Comparison of ENCODE assay signal across 25 mouse cellular contexts in genomic region chr8:30441821-30442220, GRCm38 (mm10).
DNase-seq lines count a peak whose midpoint lies in the region; ATAC-seq and TF ChIP-seq lines count a peak whose summit lies in the region.
"Had no signal": no experiment of that assay in that cellular context is flagged by ENCODE, and none has a peak within 500 bp of the region (broad histone marks: within the 10 kb centered on the region; RNA-seq: fewer than 3 reads in every experiment).

No protein-coding gene starts in this region.

- H3K4me2 ChIP-seq in hindbrain, postnatal 0 days (ENCODE audit: low read depth, low read length) = no peak overlapping the region
- H3K4me2 ChIP-seq in kidney, embryonic 15.5 days = no peak overlapping the region
- H3K4me2 ChIP-seq: forebrain, embryonic 13.5 days; heart, embryonic 11.5 days; hindbrain, embryonic 13.5 days had no signal

- no peaks in the 10 kb centered on the region for H3K4me1 ChIP-seq in hindbrain, postnatal 0 days (ENCODE audit: insufficient read depth, low read length)
- no peaks in the 10 kb centered on the region for H3K4me1 ChIP-seq in hindbrain, embryonic 10.5 days (replicated peaks)
- H3K4me1 ChIP-seq in kidney, embryonic 15.5 days = no peaks in the 10 kb centered on the region
- H3K4me1 ChIP-seq: forebrain, embryonic 10.5 days; forebrain, embryonic 13.5 days; hindbrain, embryonic 13.5 days had no signal

- H3K27ac ChIP-seq in hindbrain, postnatal 0 days = no peak overlapping the region
- no peak overlapping the region for H3K27ac ChIP-seq in hindbrain, embryonic 10.5 days
- no peak overlapping the region for H3K27ac ChIP-seq in kidney, embryonic 15.5 days
- H3K27ac ChIP-seq: forebrain, embryonic 10.5 days; forebrain, embryonic 13.5 days; gastrocnemius, adult 2 months; hindbrain, embryonic 13.5 days had no signal

- no peaks in the 10 kb centered on the region for H3K36me3 ChIP-seq in hindbrain, postnatal 0 days (ENCODE audit: insufficient read depth, low read length)
- no peaks in the 10 kb centered on the region for H3K36me3 ChIP-seq in hindbrain, embryonic 10.5 days
- no peaks in the 10 kb centered on the region for H3K36me3 ChIP-seq in kidney, embryonic 15.5 days
- H3K36me3 ChIP-seq: forebrain, embryonic 10.5 days; G1E; hindbrain, embryonic 13.5 days had no signal

- no peaks in the 10 kb centered on the region for H3K9me3 ChIP-seq in hindbrain, postnatal 0 days (ENCODE audit: low read length)
- no peaks in the 10 kb centered on the region for H3K9me3 ChIP-seq in hindbrain, embryonic 10.5 days
- H3K9me3 ChIP-seq in kidney, embryonic 15.5 days (replicated peaks) = no peaks in the 10 kb centered on the region
- H3K9me3 ChIP-seq: forebrain, embryonic 10.5 days; forebrain, embryonic 13.5 days; G1E; hindbrain, embryonic 13.5 days had no signal

- no peak overlapping the region for H3K4me3 ChIP-seq in hindbrain, postnatal 0 days (ENCODE audit: low read length)
- no peak overlapping the region for H3K4me3 ChIP-seq in hindbrain, embryonic 10.5 days
- H3K4me3 ChIP-seq in kidney, embryonic 15.5 days (replicated peaks) = no peak overlapping the region
- H3K4me3 ChIP-seq: forebrain, embryonic 10.5 days; forebrain, embryonic 13.5 days; gastrocnemius, adult 2 months; hindbrain, embryonic 13.5 days had no signal

- TF ChIP-seq CTCF in hindbrain, postnatal 0 days (IDR thresholded peaks at IDR 0.05; ENCODE audit: low read depth) = no peak

- ATAC-seq in hindbrain, postnatal 0 days = no peak
- ATAC-seq in kidney, embryonic 15.5 days (replicated peaks; ENCODE audit: low FRiP score) = no peak
- ATAC-seq: forebrain, embryonic 13.5 days; hindbrain, embryonic 16.5 days; inflammation-experienced regulatory T-cells, adult 6 months; intestine, embryonic 16.5 days had no signal

- no peak overlapping the region for H3K9ac ChIP-seq in hindbrain, postnatal 0 days (replicated peaks; ENCODE audit: low read length)
- H3K9ac ChIP-seq in kidney, embryonic 15.5 days = no peak overlapping the region
- H3K9ac ChIP-seq: forebrain, embryonic 13.5 days; hindbrain, embryonic 13.5 days had no signal

- no peaks in the 10 kb centered on the region for H3K27me3 ChIP-seq in hindbrain, postnatal 0 days (ENCODE audit: insufficient read depth, low read length)
- no peaks in the 10 kb centered on the region for H3K27me3 ChIP-seq in hindbrain, embryonic 10.5 days (ENCODE audit: insufficient read depth, poor library complexity, severe bottlenecking)
- H3K27me3 ChIP-seq in kidney, embryonic 15.5 days = no peaks in the 10 kb centered on the region
- H3K27me3 ChIP-seq: CH12.LX; forebrain, embryonic 13.5 days; hindbrain, embryonic 13.5 days had no signal

- peak; percentile 11 for DNase-seq in cerebellum, adult 9-11 months
- DNase-seq in cerebellum, adult 11-12 months = no peak
- DNase-seq in cerebellum, postnatal 25 days = peak; percentile 16 to 23
- no peak for DNase-seq in cerebellum, adult 18-20 months
- DNase-seq in hindbrain, postnatal 0 days (ENCODE audit: low spot score) = peak; percentile 63
- no peak for DNase-seq in hindbrain, embryonic 10.5 days (ENCODE audit: low spot score)
- peak; percentile 61 for DNase-seq in Muller cell, postnatal 12 days (ENCODE audit: inconsistent ontology term)
- DNase-seq: adrenal gland, adult 2 months; adrenal gland, postnatal 14 days; B cell, adult 2 months; gastrocnemius, adult 2 months; gastrocnemius, postnatal 14 days; heart, adult 11 months; kidney, adult 18-20 months; kidney, adult 9 months had no signal

- WGBS in hindbrain, postnatal 0 days = 69% methylated on average over 1 of the region's 1 CpGs
- 91% methylated on average over 1 of the region's 1 CpGs for WGBS in hindbrain, embryonic 10.5 days
- 92% methylated on average over 1 of the region's 1 CpGs for WGBS in kidney, embryonic 15.5 days

Comparison
In these comparisons a context has a peak if more than half of its experiments do, and no peak if none do; other contexts are left out.
1. DNase-seq: peak in cerebellum, adult 9-11 months (single experiment), cerebellum, postnatal 25 days (2 of 2), hindbrain, postnatal 0 days (single experiment) and Muller cell, postnatal 12 days (single experiment); none in cerebellum, adult 11-12 months (single experiment), cerebellum, adult 18-20 months (0 of 2) and hindbrain, embryonic 10.5 days (single experiment).